Mouse (Mus musculus) limb, embryonic 12.5 days (tissue): Measurements from ENCODE around the gene Tex9. TPM values are rescaled to one million over a fixed set of nuclear protein-coding genes. Genes with fewer than 3 reads are reported as not detected.
"Not testable (repeated sequence)": the region's sequence is repeated elsewhere in the genome, so short reads cannot be mapped to it uniquely, and the experiment has no call there.

Source experiments
- ATAC-seq: fragments of 200-750 bp; cut with Nextera tagmentation; 2 replicates; pipeline ENCODE4 v1.8.0; 2017; ENCODE audit warnings: low read depth, moderate TSS enrichment; ENCODE audit not compliant: insufficient number of reproducible peaks, insufficient read depth, low FRiP score, low TSS enrichment
- H3K27ac ChIP-seq: fragments of 300-500 bp; sonication (generic); 2 replicates; pipeline ENCODE4 v1.5.1; 2016; ENCODE audit warnings: mild to moderate bottlenecking, moderate library complexity
- H3K27me3 ChIP-seq: fragments of 300-500 bp; sonication (generic); 2 replicates; pipeline ENCODE4 v1.6.1; 2016; ENCODE audit warnings: mild to moderate bottlenecking, moderate library complexity
- H3K36me3 ChIP-seq: fragments of 300-500 bp; sonication (generic); 2 replicates; pipeline ENCODE4 v1.6.1; 2016; ENCODE audit warnings: mild to moderate bottlenecking, moderate library complexity
- H3K4me1 ChIP-seq: fragments of 300-500 bp; sonication (generic); replicated peaks from 2 replicates; pipeline ENCODE4 v1.6.1; 2016
- H3K4me2 ChIP-seq: fragments of 300-500 bp; sonication (generic); 2 replicates; pipeline ENCODE4 v1.6.1; 2016; ENCODE audit warnings: mild to moderate bottlenecking, moderate library complexity
- H3K4me3 ChIP-seq: fragments of 300-500 bp; sonication (generic); replicated peaks from 2 replicates; pipeline ENCODE4 v1.5.1; 2016; ENCODE audit warnings: mild to moderate bottlenecking
- H3K9ac ChIP-seq: fragments of 300-500 bp; sonication (generic); replicated peaks from 2 replicates; pipeline ENCODE4 v1.6.1; 2016; ENCODE audit warnings: mild to moderate bottlenecking, moderate library complexity
- H3K9me3 ChIP-seq: fragments of 300-500 bp; sonication (generic); 2 replicates; pipeline ENCODE4 v1.6.1; 2016; ENCODE audit warnings: mild to moderate bottlenecking, moderate library complexity
- WGBS: fragments of 180-500 bp; shearing (Covaris S2); methylation state at CpG from one replicate; pipeline ENCODE4 v1.1.7; 2016; 5-methylcytosine and 5-hydroxymethylcytosine counted together
- polyA plus RNA-seq: library from polyadenylated mRNA; unstranded; fragments of >200 nt; fragmentation: Nextera tagmentation; extraction: Ambion mirVana; gene quantifications from 2 replicates; pipeline ENCODE4 v1.2.1, GENCODE M21; 2016

Gene Tex9
- polyA plus RNA-seq, 1 experiment from 2014 or later, result 52.2 TPM

DNA sequence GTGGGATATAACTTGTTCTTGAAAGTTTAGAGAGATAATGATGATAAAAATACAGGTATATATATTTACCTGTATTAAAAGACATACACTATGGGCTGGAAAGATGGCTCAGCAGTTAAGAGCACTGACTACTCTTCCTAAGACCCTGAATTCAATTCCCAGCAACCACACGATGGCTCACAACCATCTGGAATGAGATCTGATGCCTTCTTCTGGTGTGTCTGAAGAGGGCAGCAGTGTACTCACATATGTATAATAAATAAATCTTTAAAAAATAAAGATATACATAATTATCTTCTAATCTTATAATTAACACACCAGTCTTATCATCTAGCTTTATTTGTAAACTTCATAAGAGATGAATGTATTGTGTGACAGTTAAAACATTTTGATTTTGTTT lies 35.6 kb downstream of the Tex9 start:
- WGBS, result 56% methylated on average over 1 of the region's 1 CpGs
- Histone ChIP-seq H3K27me3 (no peaks in the 10 kb centered on the region), H3K36me3 (peaks cover 65% of the 10 kb centered on the region), H3K27ac (no peak overlapping the region), H3K4me2 (no peak overlapping the region), H3K9me3 (no peaks in the 10 kb centered on the region), H3K9ac (no peak overlapping the region), H3K4me1 (peaks cover 5% of the 10 kb centered on the region; the same call in 1 of the 2 replicates), H3K4me3 (no peak overlapping the region)
- no peak for ATAC-seq

DNA sequence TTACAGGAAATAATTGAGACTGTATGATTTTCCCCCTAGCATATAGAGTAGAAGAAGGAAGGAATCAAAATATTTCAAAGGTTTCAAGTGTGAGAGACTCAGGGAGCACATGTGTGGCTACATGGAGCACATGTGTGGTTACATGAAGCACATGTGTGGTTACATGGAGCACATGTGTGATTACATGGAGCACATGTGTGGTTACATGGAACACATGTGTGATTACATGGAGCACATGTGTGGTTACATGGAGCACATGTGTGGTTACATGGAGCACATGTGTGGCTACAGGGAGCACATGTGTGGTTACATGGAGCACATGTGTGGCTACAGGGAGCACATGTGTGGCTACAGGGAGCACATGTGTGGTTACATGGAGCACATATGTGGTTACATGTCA lies 37.7 kb downstream of the Tex9 start:
- H3K9ac ChIP-seq, H3K9me3 ChIP-seq, H3K4me3 ChIP-seq, H3K4me1 ChIP-seq, ATAC-seq, H3K27me3 ChIP-seq, H3K4me2 ChIP-seq, H3K27ac ChIP-seq: not testable (repeated sequence)
- peaks cover 67% of the 10 kb centered on the region for H3K36me3 ChIP-seq

DNA sequence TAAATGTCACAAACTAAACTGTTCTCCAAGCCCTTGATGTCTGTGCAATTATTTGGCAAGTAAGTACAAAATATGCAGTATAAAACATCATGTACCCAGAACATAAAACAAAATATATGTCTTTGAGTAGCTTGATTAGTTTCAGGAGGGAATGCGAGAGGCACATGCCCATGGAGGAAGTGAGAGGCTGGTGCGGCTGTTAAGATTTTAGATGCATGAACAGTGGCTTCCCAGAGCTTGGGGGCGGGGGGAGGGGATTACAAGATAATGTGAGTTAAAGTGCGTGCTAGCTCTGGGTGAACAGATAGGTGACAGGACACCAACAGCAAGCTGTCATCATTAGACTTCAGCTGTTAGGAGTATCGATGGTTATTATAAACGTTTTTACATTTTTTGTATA lies 40.9 kb downstream of the Tex9 start:
- Histone ChIP-seq H3K36me3 (peaks cover 74% of the 10 kb centered on the region), H3K9ac (no peak overlapping the region), H3K4me1 (peaks cover 5% of the 10 kb centered on the region; the same call in 1 of the 2 replicates), H3K4me3 (no peak overlapping the region), H3K27me3 (no peaks in the 10 kb centered on the region), H3K27ac (no peak overlapping the region), H3K9me3 (no peaks in the 10 kb centered on the region), H3K4me2 (no peak overlapping the region)
- ATAC-seq, result no peak
- 85% methylated on average over 6 of the region's 6 CpGs for whole genome bisulfite sequencing

DNA sequence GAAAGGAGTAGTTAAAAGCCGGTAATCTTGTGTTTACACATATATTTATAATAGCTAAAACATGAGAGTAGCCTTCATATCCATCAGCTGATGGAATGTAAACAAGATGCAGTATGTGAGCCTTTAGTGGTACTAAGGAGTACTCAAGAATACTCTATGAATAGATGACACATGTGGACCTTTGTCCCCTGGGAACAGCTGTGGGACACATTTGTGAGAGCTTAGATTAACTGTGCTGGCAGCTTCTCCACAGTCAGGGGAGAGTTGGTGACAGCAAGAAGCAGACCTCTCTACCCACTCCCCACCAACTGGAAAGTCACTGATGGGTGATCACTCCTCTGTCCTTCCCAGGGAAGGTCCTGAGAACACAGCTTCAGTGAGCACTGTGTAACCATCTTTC lies 41.6 kb downstream of the Tex9 start:
- H3K9ac ChIP-seq, result no peak overlapping the region
- no peak overlapping the region for H3K4me3 ChIP-seq
- H3K4me2 ChIP-seq, result no peak overlapping the region
- H3K9me3 ChIP-seq, result no peaks in the 10 kb centered on the region
- H3K27me3 ChIP-seq, result no peaks in the 10 kb centered on the region
- H3K27ac ChIP-seq, result no peak overlapping the region
- H3K4me1 ChIP-seq, result peaks cover 5% of the 10 kb centered on the region; the same call in 1 of the 2 replicates
- ATAC-seq, result no peak
- WGBS, result 96% methylated on average over 1 of the region's 1 CpGs
- H3K36me3 ChIP-seq, result peaks cover 76% of the 10 kb centered on the region

DNA sequence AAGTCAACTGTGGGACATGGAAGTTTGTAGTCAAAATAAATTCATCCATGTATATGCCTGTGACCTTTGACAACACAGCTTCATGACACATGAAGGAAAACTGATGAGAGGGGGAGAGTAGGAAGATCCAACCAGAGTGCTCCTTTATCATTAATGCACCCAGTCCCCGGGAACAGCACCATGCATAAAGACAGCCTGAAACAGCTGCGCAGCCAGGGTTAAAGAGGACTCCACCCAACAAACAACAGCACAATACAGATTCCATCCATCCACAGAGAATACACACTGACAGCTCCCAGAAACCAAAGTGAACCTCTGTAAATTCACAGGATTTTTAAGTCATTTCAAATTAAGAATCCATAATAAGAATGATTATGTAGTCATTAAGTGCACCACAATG lies 42.2 kb downstream of the Tex9 start:
- ATAC-seq, result no peak
- H3K27me3 ChIP-seq, result no peaks in the 10 kb centered on the region
- H3K4me2 ChIP-seq, result no peak overlapping the region
- H3K4me1 ChIP-seq, result peaks cover 5% of the 10 kb centered on the region; the same call in 1 of the 2 replicates
- H3K9me3 ChIP-seq, result no peaks in the 10 kb centered on the region
- H3K4me3 ChIP-seq, result no peak overlapping the region
- H3K36me3 ChIP-seq, result peaks cover 81% of the 10 kb centered on the region
- no peak overlapping the region for H3K27ac ChIP-seq
- 96% methylated on average over 2 of the region's 2 CpGs for WGBS
- H3K9ac ChIP-seq, result no peak overlapping the region

DNA sequence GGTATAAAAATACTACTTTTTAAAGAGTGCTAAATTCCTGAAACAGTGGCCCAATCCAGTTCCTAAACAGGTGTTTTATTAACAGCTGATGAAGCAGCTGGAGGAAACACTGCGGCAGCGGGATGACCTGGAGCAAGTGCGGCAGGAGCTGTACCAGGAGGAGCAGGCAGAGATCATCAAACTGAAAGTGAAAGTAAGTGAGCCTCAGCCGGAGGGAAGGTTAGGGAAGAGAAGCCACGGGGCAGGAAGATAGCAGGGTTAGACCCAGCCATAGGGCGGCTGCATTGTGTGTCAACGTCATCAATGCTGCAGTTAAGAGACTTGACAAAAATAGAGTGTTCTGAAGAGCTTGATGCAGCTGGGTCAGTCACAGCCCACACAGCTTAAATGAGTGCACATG lies 42.6 kb downstream of the Tex9 start:
- Histone ChIP-seq H3K36me3 (peaks cover 83% of the 10 kb centered on the region), H3K9ac (no peak overlapping the region), H3K27ac (no peak overlapping the region), H3K9me3 (no peaks in the 10 kb centered on the region), H3K4me2 (no peak overlapping the region), H3K27me3 (no peaks in the 10 kb centered on the region), H3K4me3 (no peak overlapping the region), H3K4me1 (peaks cover 4% of the 10 kb centered on the region; the same call in 1 of the 2 replicates)
- WGBS, result 78% methylated on average over 7 of the region's 7 CpGs
- ATAC-seq, result no peak

DNA sequence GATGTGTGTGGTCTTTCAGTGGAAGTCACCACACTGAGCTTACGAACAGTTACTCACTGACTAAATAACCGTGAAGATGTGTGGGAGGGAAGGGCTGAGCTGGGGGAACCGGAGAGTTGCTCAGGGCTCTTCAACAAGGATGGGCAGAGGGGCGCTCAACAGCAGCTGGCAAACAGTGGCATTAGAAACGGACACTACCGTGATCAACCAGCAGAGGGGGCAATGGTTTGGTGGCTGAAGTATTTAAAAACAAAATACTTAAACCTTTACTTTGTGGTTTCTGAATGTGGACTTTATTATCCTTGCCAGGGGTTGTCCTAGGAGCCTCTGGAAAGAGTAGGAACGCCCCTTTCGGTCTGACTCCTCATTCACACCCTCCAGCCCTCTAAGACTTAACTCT lies 44.0 kb downstream of the Tex9 start:
- H3K4me1 ChIP-seq, result no peaks in the 10 kb centered on the region
- H3K9me3 ChIP-seq, result no peaks in the 10 kb centered on the region
- 64% methylated on average over 8 of the region's 8 CpGs for WGBS
- no peak for ATAC-seq
- peaks cover 79% of the 10 kb centered on the region for H3K36me3 ChIP-seq
- no peak overlapping the region for H3K9ac ChIP-seq
- H3K27me3 ChIP-seq, result no peaks in the 10 kb centered on the region
- H3K4me3 ChIP-seq, result no peak overlapping the region
- H3K4me2 ChIP-seq, result no peak overlapping the region
- no peak overlapping the region for H3K27ac ChIP-seq

DNA sequence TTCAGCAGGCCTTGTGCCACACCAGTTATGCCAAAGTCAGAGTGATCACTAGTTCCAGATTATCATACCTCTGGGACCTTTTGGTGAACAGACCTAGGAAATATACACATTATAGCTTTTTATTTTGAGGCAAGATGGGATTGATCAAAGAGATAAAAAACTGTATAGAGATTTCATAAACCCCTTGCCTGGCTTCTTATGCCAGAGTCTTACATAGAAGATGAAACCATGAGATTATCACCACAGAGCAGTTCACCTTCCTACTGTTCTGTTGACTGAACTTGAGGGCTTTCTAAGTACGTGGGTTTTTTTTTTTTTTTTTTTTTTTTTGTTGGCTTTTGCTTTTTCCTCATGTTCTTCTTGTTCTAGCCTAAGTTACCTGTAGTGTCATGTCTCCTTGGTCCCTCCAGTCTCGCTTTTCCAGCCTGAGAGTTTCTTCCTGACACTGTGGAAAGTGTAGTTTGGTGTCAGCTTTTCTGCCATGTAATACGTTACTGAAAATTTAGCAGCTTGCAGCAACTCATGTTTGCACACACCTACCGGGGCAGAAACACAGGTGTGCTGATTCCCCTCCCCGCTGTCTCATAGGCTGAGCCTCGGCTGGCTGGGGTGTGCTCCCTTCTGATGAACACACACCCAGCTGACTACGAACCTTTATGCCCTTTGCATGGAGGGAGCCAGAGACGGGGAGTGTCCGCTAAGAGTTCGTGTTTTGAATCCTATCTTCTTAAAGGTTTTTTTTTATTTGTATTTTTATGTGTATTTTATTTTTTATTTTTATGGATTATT lies 49.9 kb downstream of the Tex9 start:
- H3K9me3 ChIP-seq, result no peaks in the 10 kb centered on the region

DNA sequence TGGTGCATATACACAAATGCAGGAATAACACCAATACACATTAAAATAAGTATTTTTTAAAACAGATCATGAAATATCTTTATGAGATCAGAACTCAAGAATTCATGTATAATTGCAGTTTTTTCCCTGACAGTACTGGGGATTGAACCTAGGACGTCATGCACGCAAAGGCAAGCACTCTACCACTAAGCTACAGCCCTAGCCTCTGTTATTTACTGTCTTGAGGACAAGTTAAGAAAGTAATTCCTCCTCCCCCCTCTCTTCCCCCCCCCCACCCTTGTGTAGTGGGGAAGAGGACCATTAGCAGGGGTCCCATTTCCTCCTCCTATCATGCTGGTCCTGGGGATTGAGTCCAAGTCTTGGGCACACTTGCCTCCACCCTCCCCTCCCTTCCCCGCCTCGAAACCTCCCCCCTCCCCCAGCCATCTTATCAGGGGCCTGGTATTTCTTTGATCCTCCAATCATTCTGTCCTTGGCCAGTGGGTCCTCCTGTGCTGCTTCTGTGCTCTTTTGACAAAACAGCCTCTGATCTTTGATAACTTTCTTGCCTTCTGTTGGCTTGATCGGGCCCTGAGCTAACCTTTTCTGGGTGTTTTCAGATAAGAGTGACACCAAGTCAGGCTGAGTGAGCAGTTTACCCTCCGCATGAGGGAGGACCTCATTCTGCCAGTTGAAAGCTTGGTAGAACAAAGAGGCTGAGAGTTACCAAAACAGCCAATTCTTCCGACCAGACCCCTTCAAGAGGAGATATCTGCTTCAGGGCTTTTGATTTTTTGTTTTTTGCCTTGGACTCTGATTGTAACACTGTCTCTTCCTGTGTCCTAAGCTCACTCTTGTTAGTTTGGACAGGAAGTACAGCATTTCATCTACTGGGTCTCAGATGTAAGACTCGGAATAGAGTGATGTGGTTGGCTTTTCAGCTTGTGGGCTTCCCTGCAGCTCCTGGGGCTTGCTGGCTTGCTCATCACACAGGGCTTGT lies 50.8 kb downstream of the Tex9 start:
- no peak for ATAC-seq
- peaks cover 21% of the 10 kb centered on the region; the same call in 1 of the 2 replicates for H3K36me3 ChIP-seq
- 56% methylated on average over 8 of the region's 8 CpGs for WGBS

More for the DNA sequence above, 49.9 kb downstream of the Tex9 start:
- Histone ChIP-seq H3K9ac (no peak overlapping the region), H3K4me1 (peaks cover 5% of the 10 kb centered on the region), H3K4me3 (no peak overlapping the region), H3K36me3 (peaks cover 29% of the 10 kb centered on the region; the same call in 1 of the 2 replicates), H3K27ac (no peak overlapping the region), H3K27me3 (no peaks in the 10 kb centered on the region), H3K4me2 (no peak overlapping the region)
- ATAC-seq, result no peak
- WGBS, result 90% methylated on average over 10 of the region's 10 CpGs

DNA sequence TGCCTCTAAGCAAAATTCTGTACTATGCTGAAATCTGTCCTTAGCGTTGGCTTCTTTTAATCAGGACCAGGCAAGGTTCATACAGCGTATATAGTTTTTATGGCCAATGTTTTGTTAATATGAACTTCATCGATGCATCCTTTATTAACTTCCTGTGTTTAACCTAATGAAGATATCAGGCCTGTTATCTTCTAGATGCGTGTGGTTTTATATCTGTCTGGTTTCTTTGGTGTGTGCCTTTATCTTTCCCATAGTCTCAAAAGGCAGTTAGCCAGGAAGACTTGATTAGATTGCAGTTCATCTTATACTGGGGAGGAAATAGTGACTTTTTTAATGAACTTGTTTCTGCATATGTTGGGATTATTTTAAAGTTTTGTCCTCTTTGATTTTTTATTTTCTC lies 51.7 kb downstream of the Tex9 start:
- ATAC-seq, result no peak
- no peak overlapping the region for H3K27ac ChIP-seq
- WGBS, result 94% methylated on average over 4 of the region's 4 CpGs
- peaks cover 14% of the 10 kb centered on the region; the same call in 1 of the 2 replicates for H3K36me3 ChIP-seq
- H3K9ac ChIP-seq, result no peak overlapping the region
- H3K4me3 ChIP-seq, result no peak overlapping the region
- H3K27me3 ChIP-seq, result no peaks in the 10 kb centered on the region
- H3K9me3 ChIP-seq, result no peaks in the 10 kb centered on the region
- peaks cover 5% of the 10 kb centered on the region for H3K4me1 ChIP-seq
- no peak overlapping the region for H3K4me2 ChIP-seq

More for the DNA sequence above, 50.8 kb downstream of the Tex9 start:
- H3K9ac ChIP-seq, result no peak overlapping the region
- no peak overlapping the region for H3K27ac ChIP-seq
- no peaks in the 10 kb centered on the region for H3K27me3 ChIP-seq
- H3K4me3 ChIP-seq, result no peak overlapping the region
- no peak overlapping the region for H3K4me2 ChIP-seq
- no peaks in the 10 kb centered on the region for H3K9me3 ChIP-seq
- H3K4me1 ChIP-seq, result peaks cover 5% of the 10 kb centered on the region

DNA sequence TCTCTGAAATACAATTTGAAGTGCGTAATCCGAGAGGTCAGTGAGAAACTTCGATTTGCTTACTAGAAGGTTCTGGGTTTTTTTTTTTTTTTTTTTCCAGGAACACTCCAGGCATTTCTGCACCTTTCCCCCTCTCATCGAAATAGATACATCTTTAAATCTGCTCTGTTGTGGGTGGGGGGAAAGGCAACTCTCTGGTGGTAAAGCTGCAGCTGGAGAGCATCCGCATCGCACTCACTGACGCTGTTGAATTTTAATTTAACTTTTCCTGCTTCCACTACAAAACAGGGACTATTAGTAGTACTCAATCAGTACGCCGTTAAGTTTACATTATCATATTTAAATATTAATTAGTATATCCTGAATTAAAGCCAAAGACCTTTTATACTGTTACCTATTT lies 53.3 kb downstream of the Tex9 start:
- no peak for ATAC-seq
- 3% methylated on average over 9 of the region's 9 CpGs for WGBS

More for the DNA sequence above, 53.3 kb downstream of the Tex9 start:
- no peaks in the 10 kb centered on the region for H3K9me3 ChIP-seq
- no peaks in the 10 kb centered on the region for H3K27me3 ChIP-seq
- H3K4me2 ChIP-seq, result peak overlapping the region; percentile 88
- peaks cover 5% of the 10 kb centered on the region for H3K4me1 ChIP-seq
- peaks cover 5% of the 10 kb centered on the region; the same call in 1 of the 2 replicates for H3K36me3 ChIP-seq
- H3K27ac ChIP-seq, result peak overlapping the region; percentile 45; the same call in 1 of the 2 replicates
- H3K4me3 ChIP-seq, result peak overlapping the region; percentile 59
- peak overlapping the region; percentile 67 for H3K9ac ChIP-seq
